Mouse (Mus musculus) layer of hippocampus, postnatal 25 days (tissue): ENCODE measurements around the gene Hemgn. TPM values are rescaled to one million over a fixed set of nuclear protein-coding genes. Genes with fewer than 3 reads are reported as not detected.

ENCODE experiments used
- DNase-seq, 2 experiments: peaks; one replicate each; pipeline ENCODE4 v3.0.0; 2022; ENCODE audit warnings: mixed read lengths in 2 of 2, low spot score in 1 of 2; ENCODE audit errors: extremely low spot score in 1 of 2
- total RNA-seq, 2 experiments: library from RNA; stranded (reverse); gene quantifications; 2 replicates each; pipeline ENCODE4 v1.2.3; 2021

Hemgn gene
- total RNA-seq, 2 experiments from 2014 or later, result not detected

DNA sequence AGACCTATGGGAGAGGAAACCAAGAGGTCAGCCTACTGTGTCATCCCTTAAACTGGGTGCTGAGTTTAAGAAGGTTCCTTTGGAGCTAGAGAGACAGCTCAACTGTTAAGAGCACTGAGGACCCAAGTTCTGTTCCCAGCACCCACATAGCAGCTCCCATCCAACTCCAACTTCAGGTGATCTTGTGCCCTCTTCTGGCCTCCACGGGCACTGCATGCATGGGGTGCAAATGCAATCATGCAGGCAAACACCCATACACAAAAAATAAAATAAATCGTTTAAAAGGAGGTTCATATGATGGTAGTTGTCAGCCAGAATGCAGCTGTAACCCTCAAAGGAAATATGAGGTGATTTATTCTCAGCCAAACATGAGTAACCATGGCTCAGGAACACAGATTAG is 48.9 kb downstream of the Hemgn start:
- no peak for DNase-seq

DNA sequence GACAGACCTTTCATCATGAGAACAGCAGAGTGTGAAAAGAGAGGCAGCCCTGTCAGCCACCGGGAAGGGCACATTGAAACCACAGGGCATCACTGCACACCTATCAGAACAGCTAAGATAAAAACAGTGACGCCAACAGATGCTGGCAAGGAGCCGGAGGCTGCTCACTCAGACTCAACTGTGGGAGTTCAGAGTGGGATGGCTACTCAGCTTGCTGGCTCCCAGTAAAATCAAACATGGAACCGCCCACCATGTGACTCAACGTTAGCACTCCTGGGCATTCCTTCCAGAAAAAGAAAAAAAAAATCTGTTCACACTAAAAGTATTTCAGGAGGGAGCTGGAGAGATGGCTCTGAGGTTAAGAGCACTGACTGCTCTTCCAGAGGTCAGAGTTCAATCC is 52.0 kb downstream of the Hemgn start:
- DNase-seq, result no peak

DNA sequence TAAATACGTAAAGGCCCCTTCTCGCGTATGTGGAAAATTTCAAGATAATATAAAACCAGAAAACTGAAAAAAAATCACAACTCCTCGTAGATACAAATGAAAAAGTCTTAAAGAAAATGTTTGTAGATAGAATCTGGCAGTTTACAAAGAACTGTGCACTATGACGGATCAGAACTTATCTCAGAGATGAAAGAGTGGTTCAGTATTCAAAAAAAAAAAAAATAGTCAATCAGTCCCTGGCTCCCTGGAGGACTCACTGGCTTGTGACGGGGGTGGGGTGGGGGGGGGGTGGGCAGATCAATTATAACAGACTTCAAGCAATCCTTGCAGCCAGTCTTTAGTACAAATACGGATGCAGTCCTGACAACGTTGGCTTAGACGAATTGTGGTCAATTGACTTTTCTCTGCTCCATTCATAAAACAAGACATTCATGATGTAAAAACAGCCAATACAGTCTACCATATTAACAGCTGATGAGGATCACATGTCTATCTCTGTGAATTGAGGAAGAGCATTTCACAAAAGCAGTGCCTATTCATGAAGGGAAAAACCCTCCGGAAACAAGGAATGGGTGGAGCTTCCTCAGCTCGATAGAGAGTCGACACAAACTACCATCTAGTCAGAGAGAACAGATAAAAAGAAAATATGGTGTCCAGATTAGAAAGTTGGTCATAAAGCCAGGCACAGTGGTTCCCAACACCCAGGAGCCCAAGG is 53.6 kb downstream of the Hemgn start:
- DNase-seq, result no peak

DNA sequence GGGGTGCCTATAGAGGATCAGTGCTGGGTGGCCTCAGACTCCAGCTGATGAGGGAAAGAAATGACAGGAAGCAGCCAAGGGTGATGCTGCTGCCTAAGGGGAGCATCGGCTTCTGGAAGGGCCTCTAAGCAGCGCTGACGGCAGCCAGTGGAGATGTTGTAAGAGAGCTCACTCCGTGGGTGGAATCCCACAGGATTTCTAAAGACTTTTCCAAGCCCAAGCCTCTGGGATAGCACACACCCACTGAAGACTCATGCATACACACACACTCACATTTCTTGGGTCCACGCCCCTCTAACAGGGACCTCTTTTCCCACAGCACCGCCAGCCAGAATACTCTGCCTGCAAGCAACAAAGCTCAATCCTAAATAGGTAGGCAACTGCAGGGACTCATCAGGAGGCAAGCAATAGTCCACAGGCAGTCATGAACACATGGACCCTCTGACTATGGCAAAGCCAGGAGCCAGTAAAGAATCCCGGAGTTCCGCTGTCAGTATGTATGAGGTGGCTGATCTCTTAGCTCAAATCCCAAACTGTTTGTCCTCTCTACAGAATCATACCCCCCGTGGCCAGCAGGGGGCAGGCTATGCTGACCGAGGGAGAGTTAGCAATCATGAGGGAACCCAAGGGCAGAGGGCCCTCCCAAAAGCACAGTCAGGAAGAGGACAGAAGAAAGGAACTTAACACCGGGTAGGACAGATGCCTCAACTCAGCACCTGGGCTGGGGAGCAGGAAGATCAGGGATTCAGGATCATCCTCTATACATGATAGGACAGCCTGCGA is 56.8 kb downstream of the Hemgn start:
- DNase-seq, result peak; percentile 39 to 70

DNA sequence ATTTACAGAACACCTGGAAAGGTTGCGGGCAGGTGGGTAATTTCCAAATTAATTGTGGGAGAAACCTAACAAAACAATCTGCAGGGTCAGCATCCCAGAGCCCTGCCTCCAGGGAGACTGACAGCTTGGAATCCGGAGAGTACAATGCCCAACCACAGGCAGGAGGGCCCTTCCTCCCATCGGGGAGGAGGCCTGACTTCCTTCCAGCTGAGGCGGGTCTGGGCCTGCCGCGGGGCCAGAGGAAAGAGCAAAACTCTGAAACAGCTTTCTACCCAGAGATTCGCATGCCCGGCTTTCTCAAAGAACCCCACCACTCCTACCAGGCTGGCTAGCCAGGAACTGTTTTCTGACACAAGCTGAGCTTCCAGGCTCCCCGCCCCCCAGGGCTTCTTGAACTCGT is 60.3 kb downstream of the Hemgn start:
- DNase-seq, result no peak

DNA sequence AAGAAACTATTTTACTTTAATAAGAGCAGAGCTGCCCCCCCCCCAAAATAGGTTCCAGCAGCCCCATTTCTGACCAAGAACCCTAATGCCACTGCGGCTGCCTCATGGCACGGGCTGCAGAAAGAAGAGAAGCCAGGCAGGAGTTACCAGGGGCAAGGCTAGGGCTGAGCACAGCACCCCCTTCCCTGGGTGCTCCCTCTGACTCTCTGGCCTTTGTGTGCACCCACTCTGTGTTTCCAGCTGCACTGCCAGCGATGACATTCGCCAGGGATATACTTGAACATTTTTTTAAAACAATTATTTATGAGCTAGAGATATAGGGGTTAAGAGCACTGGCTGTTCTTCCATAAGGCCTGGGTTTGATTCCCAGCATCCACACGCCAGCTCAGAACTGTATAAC is 63.8 kb downstream of the Hemgn start:
- no peak for DNase-seq

DNA sequence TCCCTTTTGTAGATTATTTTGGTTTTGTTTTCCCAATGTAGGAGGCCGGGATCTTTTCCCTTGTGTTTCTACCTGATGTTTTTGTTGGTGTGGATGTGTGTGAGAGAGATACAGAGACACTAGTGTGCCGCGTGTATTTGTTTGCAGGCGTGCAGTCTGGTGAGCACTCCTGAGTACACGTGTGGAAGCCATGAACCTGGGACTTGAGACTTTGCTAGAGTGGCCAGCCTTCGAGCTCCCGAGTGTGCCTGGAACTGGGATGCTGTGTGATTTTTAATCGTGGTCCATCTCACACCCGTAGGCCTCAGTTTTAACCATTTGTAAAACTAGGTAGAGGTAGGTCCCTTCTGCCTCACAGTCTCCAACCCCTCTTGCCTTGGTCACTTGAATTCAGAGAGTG is 64.4 kb downstream of the Hemgn start:
- DNase-seq, result no peak

DNA sequence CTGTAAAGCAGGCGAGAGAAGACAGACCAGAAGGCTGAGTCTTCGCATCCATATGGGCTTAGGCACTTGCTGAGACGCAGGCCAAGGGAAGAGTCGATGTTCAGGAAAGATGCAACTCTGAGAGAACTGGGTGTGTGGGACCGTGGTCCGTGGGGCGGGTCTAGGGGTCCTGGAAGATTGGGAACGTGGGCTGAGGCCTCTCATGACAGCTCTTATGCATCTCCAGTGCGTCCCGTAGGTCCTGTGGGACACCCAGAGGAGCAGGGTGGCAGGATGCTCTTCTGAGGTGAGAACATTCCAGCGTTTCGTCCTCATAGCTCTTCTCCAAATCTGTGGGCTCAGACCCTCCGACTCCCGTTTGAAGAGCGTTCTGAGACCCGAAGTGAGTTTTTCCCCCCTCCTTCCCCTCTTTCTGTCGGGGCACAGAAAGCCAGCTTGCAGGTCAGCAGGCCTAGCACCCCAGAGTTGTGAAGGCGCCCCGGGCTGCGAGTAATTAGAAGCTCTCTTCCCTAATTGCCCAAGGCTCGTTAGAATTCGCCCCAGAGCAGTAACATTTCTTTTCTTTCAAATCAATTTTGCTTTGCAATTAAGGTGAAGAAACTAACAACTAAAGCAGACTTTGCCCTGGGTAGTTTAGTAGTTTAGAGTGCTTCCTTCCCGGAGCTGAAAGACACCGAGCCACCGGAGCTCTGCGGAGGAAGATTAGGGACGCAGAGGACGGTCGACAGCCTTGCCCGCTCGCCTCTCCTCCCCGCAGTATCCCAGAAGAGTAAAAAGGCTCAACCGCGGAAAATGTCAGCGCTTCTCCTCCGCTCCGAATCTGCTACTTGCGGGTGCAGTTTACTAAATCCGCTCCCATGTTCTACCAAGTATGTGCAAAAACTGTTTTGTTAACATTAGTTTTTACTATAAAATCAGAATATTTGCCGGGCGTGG is 65.5 kb downstream of the Hemgn start:
- no peak for DNase-seq

DNA sequence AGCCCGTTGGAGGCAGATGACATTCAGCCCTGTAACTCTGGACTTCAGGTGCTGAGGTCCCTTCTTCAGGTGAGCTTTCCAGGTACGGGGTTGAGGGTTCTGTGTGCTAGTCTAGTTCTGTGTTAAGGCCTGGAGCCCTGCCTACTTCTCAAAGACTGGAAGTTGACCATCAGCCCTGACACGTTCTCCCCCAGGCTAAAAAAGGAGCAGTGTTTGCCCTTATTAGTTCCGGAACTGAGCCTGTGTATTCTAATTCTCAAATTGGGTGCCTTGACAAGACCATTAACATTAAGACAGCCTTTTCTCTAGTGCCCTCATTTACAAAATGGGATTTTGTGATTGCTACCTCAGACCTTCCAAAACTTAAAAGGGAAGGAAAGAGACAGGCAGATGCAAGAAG is 66.2 kb downstream of the Hemgn start:
- no peak for DNase-seq

DNA sequence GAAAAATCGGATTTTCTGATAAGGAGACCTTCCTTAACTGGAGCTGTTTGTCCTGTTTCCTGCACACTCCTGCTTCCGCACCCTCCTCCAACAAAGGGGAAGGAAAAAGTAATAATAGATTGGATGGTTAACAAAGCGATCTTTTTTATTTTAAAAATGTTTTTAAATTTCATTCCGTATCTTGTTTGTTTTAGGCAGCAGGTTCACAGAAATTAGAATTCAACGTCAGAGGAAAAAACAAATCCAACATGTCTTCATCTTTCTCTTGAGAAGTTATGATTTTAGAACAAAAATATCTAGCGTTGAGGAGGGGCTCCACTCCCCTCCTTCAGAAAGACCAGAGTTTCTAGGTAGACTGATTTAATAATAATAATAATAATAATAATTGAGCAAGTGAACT is 67.1 kb downstream of the Hemgn start:
- DNase-seq, result no peak

DNA sequence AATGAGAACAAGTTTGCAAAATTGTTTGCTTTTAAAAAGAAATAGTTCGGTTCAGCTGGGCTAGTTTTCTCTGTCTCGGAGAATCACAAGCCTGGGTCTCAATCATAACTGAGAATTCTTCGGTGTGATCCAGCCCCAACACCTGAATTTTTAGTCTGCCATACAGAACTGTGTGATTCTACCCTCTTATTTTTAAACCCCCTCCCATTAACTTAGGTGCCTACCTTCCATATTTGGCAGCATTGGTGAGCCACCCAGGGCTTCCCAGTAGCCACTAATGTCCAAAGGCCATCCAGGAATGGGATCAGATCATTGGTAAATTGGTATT is 67.6 kb downstream of the Hemgn start:
- DNase-seq, result no peak

DNA sequence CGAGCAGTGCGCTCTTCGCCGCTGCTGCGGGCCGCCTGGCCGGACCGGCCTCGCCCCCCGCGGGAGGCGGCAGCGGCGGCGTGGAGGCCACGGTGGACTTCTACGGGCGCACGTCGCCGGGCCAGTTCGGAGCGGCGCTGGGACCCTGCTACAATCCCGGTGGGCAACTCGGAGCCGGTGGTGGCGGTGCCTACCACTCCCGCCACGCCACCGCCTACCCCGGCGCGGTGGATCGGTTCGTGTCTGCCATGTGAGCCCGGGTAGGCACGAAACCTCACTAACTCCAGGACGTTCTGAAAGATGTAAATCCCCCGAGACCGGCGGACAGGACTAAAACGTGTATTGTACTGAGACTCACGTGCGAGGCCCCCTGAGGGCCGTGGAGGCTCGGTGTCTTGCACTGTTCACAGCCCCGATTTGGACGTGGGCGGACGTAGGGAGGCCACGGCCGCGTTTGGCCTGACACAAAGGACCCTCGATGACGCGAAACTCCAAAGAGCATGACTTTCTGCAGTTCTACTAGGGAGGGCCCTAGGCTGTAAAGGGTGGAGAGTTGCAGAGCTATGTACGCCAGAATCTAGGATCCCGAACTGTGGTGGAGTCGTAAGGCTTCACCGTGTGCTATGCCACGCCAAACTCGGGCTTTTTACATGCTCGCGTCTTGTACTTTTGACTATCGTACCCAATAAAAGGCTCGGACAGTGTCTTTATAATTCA is 68.1 kb downstream of the Hemgn start:
- no peak for DNase-seq

DNA sequence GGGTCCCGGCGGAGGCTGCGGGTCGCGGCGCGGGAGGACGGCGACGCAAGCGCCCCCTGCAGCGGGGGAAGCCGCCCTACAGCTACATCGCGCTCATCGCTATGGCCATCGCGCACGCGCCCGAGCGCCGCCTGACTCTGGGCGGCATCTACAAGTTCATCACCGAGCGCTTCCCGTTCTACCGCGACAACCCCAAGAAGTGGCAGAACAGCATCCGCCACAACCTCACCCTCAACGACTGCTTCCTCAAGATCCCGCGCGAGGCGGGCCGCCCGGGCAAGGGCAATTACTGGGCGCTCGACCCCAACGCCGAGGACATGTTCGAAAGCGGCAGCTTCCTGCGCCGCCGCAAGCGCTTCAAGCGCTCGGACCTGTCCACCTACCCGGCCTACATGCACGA is 69.0 kb downstream of the Hemgn start:
- DNase-seq, result no peak

Other genes starting within 250 kb of the Hemgn start
- 10 to 100 TPM; 12.7 to 18.0 TPM for gene Xpa, start 217.2 kb downstream of the Hemgn start, total RNA-seq
- gene Foxe1, start 69.9 kb downstream of the Hemgn start, total RNA-seq, result not detected
- 1 to 10 TPM; 3.9 to 5.5 TPM for gene Trmo, start 24.1 kb downstream of the Hemgn start, total RNA-seq
- 10 to 100 TPM; 48.9 to 53.4 TPM for gene Anp32b, start 37.4 kb upstream of the Hemgn start, total RNA-seq
- gene Nans, start 75.7 kb upstream of the Hemgn start, total RNA-seq, result 10 to 100 TPM; 20.3 to 24.5 TPM
- gene Trim14, start 122.6 kb upstream of the Hemgn start, total RNA-seq, result under 1 TPM; 0.42 to 0.54 TPM
- 10 to 100 TPM; 17.3 to 18.6 TPM for gene Coro2a, start 188.7 kb upstream of the Hemgn start, total RNA-seq
- gene Tbc1d2, start 236.7 kb upstream of the Hemgn start, total RNA-seq, result 1 to 10 TPM; 1.8 to 3.6 TPM